Mouse (Mus musculus) lung, adult 18-20 months (tissue): ENCODE results near the gene Ankra2.

Experiments used
- DNase-seq, 2 experiments: peaks; one replicate each; pipeline ENCODE4 v3.0.0; 2022; ENCODE audit warnings: mixed read lengths in 2 of 2

The Ankra2 gene

GRCm38 (mm10) chr13:98262636-98263457 is at the start of gene Ankra2, which contains the start of gene Utp15:
Gene Ankra2 (plus strand): TSS chr13:98263074.
Gene Utp15 (minus strand): TSS chr13:98263041.
- DNase-seq: peak; percentile 97 to 98

- DNase-seq: peak; percentile 5 to 24
These were observed 40.0 kb upstream of the Ankra2 start for GRCm38 (mm10) chr13:98222848-98223247.

GRCm38 (mm10) chr13:98226225-98226624 is 36.6 kb upstream of the Ankra2 start:
- DNase-seq: no peak

- DNase-seq: no peak
These were observed 32.4 kb upstream of the Ankra2 start for GRCm38 (mm10) chr13:98230511-98230910.

GRCm38 (mm10) chr13:98235451-98235850 is 27.4 kb upstream of the Ankra2 start:
- no peak for DNase-seq

- peak; percentile 47 to 54 for DNase-seq
These were observed 22.8 kb upstream of the Ankra2 start for GRCm38 (mm10) chr13:98239978-98240641.

- DNase-seq: no peak
These were observed 21.2 kb upstream of the Ankra2 start for GRCm38 (mm10) chr13:98241531-98242282.

GRCm38 (mm10) chr13:98244571-98245350 is 18.1 kb upstream of the Ankra2 start:
- DNase-seq: no peak

GRCm38 (mm10) chr13:98245386-98245785 is 17.5 kb upstream of the Ankra2 start:
- DNase-seq: no peak

GRCm38 (mm10) chr13:98249594-98249993 is 13.3 kb upstream of the Ankra2 start:
- DNase-seq: no peak

- no peak for DNase-seq
These were observed 8.0 kb upstream of the Ankra2 start for GRCm38 (mm10) chr13:98254921-98255320.

- DNase-seq: no peak
These were observed 649 bp downstream of the Ankra2 start for GRCm38 (mm10) chr13:98263458-98263987.

GRCm38 (mm10) chr13:98264111-98264510 is 1.2 kb downstream of the Ankra2 start:
- DNase-seq: no peak

GRCm38 (mm10) chr13:98274023-98274422 is 11.1 kb downstream of the Ankra2 start:
- DNase-seq: no peak

GRCm38 (mm10) chr13:98275646-98276045 is 12.8 kb downstream of the Ankra2 start:
- DNase-seq: no peak

- DNase-seq: no peak
These were observed 13.4 kb downstream of the Ankra2 start for GRCm38 (mm10) chr13:98276253-98276652.

GRCm38 (mm10) chr13:98277501-98277900 is 14.6 kb downstream of the Ankra2 start:
- DNase-seq: no peak

- DNase-seq: no peak
These were observed 16.8 kb downstream of the Ankra2 start, which contains the start of gene Gm21976 for GRCm38 (mm10) chr13:98279686-98280085. Gene Gm21976 (plus strand): TSS chr13:98279887.

- DNase-seq: no peak
These were observed 18.2 kb downstream of the Ankra2 start for GRCm38 (mm10) chr13:98280990-98281650.

- DNase-seq: no peak
These were observed 27.8 kb downstream of the Ankra2 start for GRCm38 (mm10) chr13:98290719-98291118.

- no peak for DNase-seq
These were observed 28.8 kb downstream of the Ankra2 start for GRCm38 (mm10) chr13:98291712-98292111.
